Mouse (Mus musculus) neural tube, embryonic 13.5 days (tissue): Measurements from ENCODE around the gene Otud7b. TPM values are rescaled to one million over a fixed set of nuclear protein-coding genes. Genes with fewer than 3 reads are reported as not detected.
"Not testable (repeated sequence)": the region's sequence is repeated elsewhere in the genome, so short reads cannot be mapped to it uniquely, and the experiment has no call there.

Source experiments
- ATAC-seq: fragments of 200-750 bp; cut with Nextera tagmentation; 2 replicates; pipeline ENCODE4 v1.8.0; 2017; ENCODE audit warnings: low read depth, mild to moderate bottlenecking, moderate TSS enrichment, moderate library complexity
- H3K27ac ChIP-seq: fragments of 300-500 bp; sonication (generic); replicated peaks from 2 replicates; pipeline ENCODE4 v1.5.1; 2015; ENCODE audit warnings: moderate library complexity, mild to moderate bottlenecking, inconsistent platforms
- H3K27me3 ChIP-seq: fragments of 300-500 bp; sonication (generic); 2 replicates; pipeline ENCODE4 v1.6.1; 2015; ENCODE audit warnings: mild to moderate bottlenecking, inconsistent platforms
- H3K36me3 ChIP-seq: fragments of 300-500 bp; sonication (generic); 2 replicates; pipeline ENCODE4 v1.6.1; 2015; ENCODE audit warnings: mild to moderate bottlenecking, inconsistent platforms
- H3K4me1 ChIP-seq: fragments of 300-500 bp; sonication (generic); replicated peaks from 2 replicates; pipeline ENCODE4 v1.6.1; 2015; ENCODE audit warnings: inconsistent platforms
- H3K4me2 ChIP-seq: fragments of 300-500 bp; sonication (generic); 2 replicates; pipeline ENCODE4 v1.6.1; 2015; ENCODE audit warnings: inconsistent platforms, mild to moderate bottlenecking, moderate library complexity
- H3K4me3 ChIP-seq: fragments of 300-500 bp; sonication (generic); 2 replicates; pipeline ENCODE4 v1.5.1; 2015; ENCODE audit warnings: mild to moderate bottlenecking, inconsistent platforms
- H3K9ac ChIP-seq: fragments of 300-500 bp; sonication (generic); 2 replicates; pipeline ENCODE4 v1.6.1; 2015; ENCODE audit warnings: moderate library complexity, mild to moderate bottlenecking, inconsistent platforms
- H3K9me3 ChIP-seq: fragments of 300-500 bp; sonication (generic); 2 replicates; pipeline ENCODE4 v1.6.1; 2016; ENCODE audit warnings: inconsistent platforms
- WGBS: fragments of 180-500 bp; shearing (Covaris S2); methylation state at CpG from one replicate; pipeline ENCODE4 v1.1.7; 2015; 5-methylcytosine and 5-hydroxymethylcytosine counted together
- polyA plus RNA-seq: library from polyadenylated mRNA; unstranded; fragments of >200 nt; fragmentation: Nextera tagmentation; extraction: Ambion mirVana; gene quantifications from 2 replicates; pipeline ENCODE4 v1.2.1, GENCODE M21; 2015

The Otud7b gene
- polyA plus RNA-seq, 1 experiment from 2014 or later, result 9.4 TPM

DNA sequence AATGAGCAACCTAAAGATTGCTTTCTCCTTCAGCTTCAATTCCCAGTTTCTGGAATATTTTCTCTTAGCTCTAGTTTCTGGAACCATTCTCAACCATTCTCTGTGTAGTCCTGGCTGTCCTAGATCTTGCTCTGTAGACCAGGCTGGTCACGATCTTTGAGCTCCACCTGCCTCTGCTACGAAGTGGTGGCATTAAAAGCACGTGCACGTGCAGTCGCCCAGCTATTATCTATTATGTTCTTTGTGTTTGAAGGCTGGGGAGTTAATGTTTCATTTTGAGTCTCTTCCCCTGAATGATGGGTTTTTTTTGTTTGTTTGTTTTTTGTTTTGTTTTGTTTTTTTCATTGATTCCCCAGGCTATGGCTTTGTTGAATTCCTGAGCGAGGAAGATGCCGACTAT lies 68.9 kb downstream of the Otud7b start:
- peaks cover 47% of the 10 kb centered on the region for H3K4me1 ChIP-seq
- peak overlapping the region; percentile 90 for H3K9ac ChIP-seq
- peak overlapping the region; percentile 96 for H3K4me2 ChIP-seq
- no peak for ATAC-seq
- WGBS, result 35% methylated on average over 7 of the region's 7 CpGs
- peak overlapping the region; percentile 74 for H3K4me3 ChIP-seq
- 0 out of 2 replicates have a peak overlapping the region, but pooled peaks have one; percentile 99 for H3K27ac ChIP-seq
- H3K9me3 ChIP-seq, result no peaks in the 10 kb centered on the region
- no peaks in the 10 kb centered on the region for H3K27me3 ChIP-seq
- peaks cover 40% of the 10 kb centered on the region for H3K36me3 ChIP-seq

GRCm38 (mm10) chr3:96174042-96174441 lies 69.7 kb downstream of the Otud7b start:
- Histone ChIP-seq H3K4me3 (0 out of 2 replicates have a peak overlapping the region, but pooled peaks have one; percentile 74), H3K36me3 (peaks cover 48% of the 10 kb centered on the region)
- H3K9ac ChIP-seq, result not testable (repeated sequence)

DNA sequence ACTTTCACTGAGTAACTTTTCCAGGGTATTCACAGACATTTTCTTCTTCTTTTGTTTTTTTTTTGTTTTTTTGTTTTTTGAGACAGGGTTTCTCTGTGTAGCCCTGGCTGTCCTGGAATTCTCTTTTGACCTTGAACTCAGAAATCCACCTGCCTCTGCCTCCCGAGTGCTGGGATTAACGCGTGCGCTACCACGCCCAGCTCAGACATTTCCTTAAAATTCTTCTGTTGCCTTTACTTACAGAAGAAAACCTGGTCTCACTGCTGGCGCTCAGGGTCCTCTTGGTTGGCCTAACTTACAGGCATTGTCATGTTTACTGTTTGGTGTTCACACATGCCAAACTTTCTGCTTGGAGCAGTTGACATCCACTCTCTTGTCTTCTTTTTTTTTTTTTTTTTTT lies 70.9 kb downstream of the Otud7b start:
- Histone ChIP-seq H3K36me3 (peaks cover 48% of the 10 kb centered on the region), H3K9ac (no peak overlapping the region), H3K4me1 (peaks cover 50% of the 10 kb centered on the region), H3K9me3 (no peaks in the 10 kb centered on the region), H3K27ac (no peak overlapping the region), H3K4me3 (no peak overlapping the region), H3K27me3 (no peaks in the 10 kb centered on the region), H3K4me2 (no peak overlapping the region)
- 97% methylated on average over 6 of the region's 6 CpGs for WGBS
- ATAC-seq, result no peak

More at GRCm38 (mm10) chr3:96174042-96174441, 69.7 kb downstream of the Otud7b start:
- 0 out of 2 replicates have a peak overlapping the region, but pooled peaks have one; percentile 18 for H3K4me2 ChIP-seq
- H3K27ac ChIP-seq, H3K9me3 ChIP-seq, H3K27me3 ChIP-seq, ATAC-seq: not testable (repeated sequence)
- H3K4me1 ChIP-seq, result peaks cover 47% of the 10 kb centered on the region
- 88% methylated on average over 4 of the region's 4 CpGs for WGBS

DNA sequence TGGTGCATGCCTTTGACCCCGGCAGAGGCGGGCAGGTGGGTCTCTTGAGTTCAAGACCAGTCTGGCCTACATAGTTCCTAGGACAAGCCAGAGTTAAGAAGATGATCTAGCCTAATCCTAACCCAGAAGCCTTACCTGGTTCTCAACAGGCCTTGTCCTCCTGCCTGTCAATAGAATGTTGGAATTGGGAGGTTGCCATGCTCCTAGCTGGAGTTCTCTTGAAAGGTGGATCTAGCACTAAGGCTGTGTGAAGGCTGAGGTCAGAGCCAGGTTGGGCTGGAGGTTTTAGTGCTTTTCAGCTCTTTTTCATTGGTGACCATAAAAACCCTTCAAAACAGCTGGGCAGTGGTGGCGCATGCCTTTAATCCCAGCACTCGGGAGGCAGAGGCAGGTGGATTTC lies 74.1 kb downstream of the Otud7b start:
- 94% methylated on average over 4 of the region's 4 CpGs for WGBS
- ATAC-seq, result no peak
- Histone ChIP-seq H3K9ac (no peak overlapping the region), H3K4me3 (no peak overlapping the region), H3K4me1 (peaks cover 57% of the 10 kb centered on the region), H3K27me3 (no peaks in the 10 kb centered on the region), H3K36me3 (peaks cover 48% of the 10 kb centered on the region), H3K27ac (no peak overlapping the region), H3K9me3 (no peaks in the 10 kb centered on the region), H3K4me2 (no peak overlapping the region)

DNA sequence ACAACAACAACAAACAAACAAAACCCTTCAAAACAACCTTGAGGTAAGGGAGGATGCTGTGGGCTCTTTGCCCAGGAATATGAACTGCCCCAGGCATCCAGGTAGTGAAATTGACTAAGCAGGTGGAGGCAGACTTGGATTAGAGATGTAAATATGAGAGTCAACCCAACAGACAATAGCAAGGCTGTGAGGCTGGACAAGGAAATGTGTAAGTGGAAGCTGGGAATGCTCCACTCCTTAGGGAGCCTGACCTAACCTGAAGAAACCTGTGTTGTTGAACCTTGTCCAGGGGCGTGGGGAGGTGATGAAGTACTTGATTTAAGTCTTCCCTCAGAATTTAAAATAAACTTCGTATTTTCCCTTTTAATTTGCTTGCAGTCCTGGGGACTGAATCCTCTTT lies 74.6 kb downstream of the Otud7b start:
- WGBS, result 90% methylated on average over 2 of the region's 2 CpGs
- no peaks in the 10 kb centered on the region for H3K9me3 ChIP-seq
- H3K9ac ChIP-seq, result no peak overlapping the region
- no peak for ATAC-seq
- H3K27ac ChIP-seq, result no peak overlapping the region
- H3K36me3 ChIP-seq, result peaks cover 46% of the 10 kb centered on the region
- no peak overlapping the region for H3K4me3 ChIP-seq
- H3K27me3 ChIP-seq, result no peaks in the 10 kb centered on the region
- H3K4me2 ChIP-seq, result no peak overlapping the region
- peaks cover 53% of the 10 kb centered on the region for H3K4me1 ChIP-seq

GRCm38 (mm10) chr3:96179531-96179930 lies 75.2 kb downstream of the Otud7b start:
- H3K4me1 ChIP-seq, result peaks cover 50% of the 10 kb centered on the region
- WGBS, result 66% methylated on average over 4 of the region's 4 CpGs
- H3K9ac ChIP-seq, result no peak overlapping the region
- ATAC-seq, result no peak
- H3K4me2 ChIP-seq, result no peak overlapping the region
- no peak overlapping the region for H3K4me3 ChIP-seq
- H3K9me3 ChIP-seq, result no peaks in the 10 kb centered on the region
- H3K27ac ChIP-seq, result 0 out of 2 replicates have a peak overlapping the region, but pooled peaks have one; percentile 28
- H3K27me3 ChIP-seq, result no peaks in the 10 kb centered on the region
- peaks cover 44% of the 10 kb centered on the region for H3K36me3 ChIP-seq

GRCm38 (mm10) chr3:96180727-96181477 lies 76.6 kb downstream of the Otud7b start, which contains the start of gene Sv2a:
Gene Sv2a, plus strand, starts transcription at chr3:96181151.
- H3K27me3 ChIP-seq, result no peaks in the 10 kb centered on the region
- H3K9ac ChIP-seq, result peak within 1 kb of the TSS; percentile 89
- H3K4me1 ChIP-seq, result peaks cover 41% of the 10 kb centered on the region
- H3K4me2 ChIP-seq, result peak within 1 kb of the TSS; percentile 73
- WGBS, result 1% methylated on average over 13 of the region's 23 CpGs
- H3K27ac ChIP-seq, result peak within 1 kb of the TSS; percentile 89
- no peaks in the 10 kb centered on the region for H3K9me3 ChIP-seq
- peak; percentile 77 for ATAC-seq
- peak within 1 kb of the TSS; percentile 67 for H3K4me3 ChIP-seq
- peaks cover 42% of the 10 kb centered on the region for H3K36me3 ChIP-seq

GRCm38 (mm10) chr3:96181510-96182381 lies 77.4 kb downstream of the Otud7b start:
- peak overlapping the region; percentile 89 for H3K27ac ChIP-seq
- peaks cover 37% of the 10 kb centered on the region for H3K4me1 ChIP-seq
- 45% methylated on average over 12 of the region's 12 CpGs for WGBS
- H3K9me3 ChIP-seq, result no peaks in the 10 kb centered on the region
- peaks cover 36% of the 10 kb centered on the region for H3K36me3 ChIP-seq
- H3K4me3 ChIP-seq, result peak overlapping the region; percentile 67
- no peaks in the 10 kb centered on the region for H3K27me3 ChIP-seq
- peak overlapping the region; percentile 89 for H3K9ac ChIP-seq
- H3K4me2 ChIP-seq, result peak overlapping the region; percentile 73
- ATAC-seq, result peak; percentile 48

DNA sequence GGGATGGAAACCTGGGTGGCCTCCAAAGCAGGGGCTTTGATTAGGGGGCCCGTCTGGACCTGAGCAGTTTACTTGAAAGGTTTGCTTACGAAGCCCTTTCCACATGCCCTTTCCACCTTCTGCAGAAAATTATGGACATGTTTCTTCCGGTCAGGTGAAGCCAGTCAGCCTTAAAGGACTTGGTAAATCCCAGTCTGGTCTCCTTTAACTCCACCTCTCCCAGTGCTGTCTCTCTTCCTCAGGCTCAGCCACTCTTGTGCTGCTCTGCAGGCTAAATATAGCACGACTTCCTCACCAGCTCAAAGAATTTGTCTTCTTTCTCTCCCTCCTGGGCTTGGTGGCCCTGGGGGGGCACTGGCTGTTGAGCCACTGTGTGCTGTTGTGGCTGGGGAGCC lies 78.1 kb downstream of the Otud7b start:
- H3K9ac ChIP-seq, result peak overlapping the region; percentile 89
- peak overlapping the region; percentile 67 for H3K4me3 ChIP-seq
- H3K27ac ChIP-seq, result peak overlapping the region; percentile 89; the same call in 1 of the 2 replicates
- H3K4me1 ChIP-seq, result peaks cover 37% of the 10 kb centered on the region
- H3K36me3 ChIP-seq, result peaks cover 39% of the 10 kb centered on the region
- no peak for ATAC-seq
- 42% methylated on average over 4 of the region's 4 CpGs for WGBS
- peak overlapping the region; percentile 73 for H3K4me2 ChIP-seq
- no peaks in the 10 kb centered on the region for H3K27me3 ChIP-seq
- H3K9me3 ChIP-seq, result no peaks in the 10 kb centered on the region

DNA sequence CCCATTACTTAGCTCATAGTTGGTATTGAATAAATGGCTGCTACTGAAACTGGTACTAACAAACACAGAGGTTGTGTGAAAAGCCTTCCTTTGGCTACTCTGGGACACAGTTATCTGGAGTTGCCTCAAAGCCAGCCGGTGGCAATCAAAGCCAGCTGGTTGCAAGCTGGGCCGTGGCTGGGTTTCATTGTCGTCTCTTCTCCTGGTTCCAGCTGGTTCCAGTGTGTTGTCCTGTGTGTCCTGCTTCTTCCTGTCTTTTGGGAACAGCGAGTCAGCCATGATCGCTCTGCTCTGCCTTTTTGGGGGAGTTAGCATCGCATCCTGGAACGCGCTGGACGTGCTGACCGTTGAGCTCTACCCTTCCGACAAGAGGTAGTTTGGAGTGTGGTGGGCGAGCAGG lies 88.7 kb downstream of the Otud7b start:
- Histone ChIP-seq H3K9me3 (no peaks in the 10 kb centered on the region), H3K27ac (no peak overlapping the region), H3K4me3 (no peak overlapping the region), H3K4me2 (no peak overlapping the region), H3K36me3 (peaks cover 72% of the 10 kb centered on the region), H3K9ac (0 out of 2 replicates have a peak overlapping the region, but pooled peaks have one; percentile 12), H3K4me1 (peaks cover 14% of the 10 kb centered on the region), H3K27me3 (no peaks in the 10 kb centered on the region)
- no peak for ATAC-seq
- 71% methylated on average over 12 of the region's 12 CpGs for WGBS

DNA sequence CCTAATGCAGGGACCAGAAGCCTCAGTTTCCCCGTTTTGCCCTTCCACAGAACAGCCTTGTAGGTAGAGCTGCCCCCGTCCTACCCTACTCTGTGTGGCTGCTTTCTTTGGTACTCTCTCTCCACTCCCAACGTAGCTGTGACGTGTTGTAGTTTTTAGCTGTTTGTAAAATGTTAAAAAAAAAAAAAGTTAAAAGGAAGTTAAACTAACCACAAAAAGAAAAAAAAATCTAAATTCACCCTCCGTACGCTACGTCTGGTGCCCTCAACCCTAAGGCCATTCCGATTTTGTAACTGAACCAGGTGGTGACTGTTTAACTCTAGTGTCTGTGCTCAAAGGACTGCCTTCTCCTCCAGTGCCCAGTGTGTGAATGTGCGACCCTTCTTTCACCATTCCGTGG lies 90.6 kb downstream of the Otud7b start:
- H3K36me3 ChIP-seq, result peaks cover 54% of the 10 kb centered on the region
- no peak for ATAC-seq
- H3K4me2 ChIP-seq, result no peak overlapping the region
- H3K27me3 ChIP-seq, result no peaks in the 10 kb centered on the region
- no peak overlapping the region for H3K9ac ChIP-seq
- peaks cover 18% of the 10 kb centered on the region for H3K4me1 ChIP-seq
- H3K9me3 ChIP-seq, result no peaks in the 10 kb centered on the region
- WGBS, result 89% methylated on average over 10 of the region's 10 CpGs
- no peak overlapping the region for H3K27ac ChIP-seq
- no peak overlapping the region for H3K4me3 ChIP-seq
